Mouse (Mus musculus): ENCODE results near the gene Mef2b.

GRCm38 (mm10) chr8:70104922-70105321 is 34.6 kb upstream of the Mef2b start:
- TF ChIP-seq CTCF (conservative IDR thresholded peaks at IDR 0.05; ENCODE audit: low read length), result no peak
- TF ChIP-seq NANOG (IDR thresholded peaks at IDR 0.05; ENCODE audit: borderline replicate concordance, low read length), result no peak
- no peak for TF ChIP-seq POU5F1 (IDR thresholded peaks at IDR 0.05; ENCODE audit: borderline replicate concordance, low read length)

Measured in E14TG2a.4 (cell line).